Mouse (Mus musculus): Measurements from ENCODE around the gene Map1s.
"Not testable (repeated sequence)": the region's sequence is repeated elsewhere in the genome, so short reads cannot be mapped to it uniquely, and the experiment has no call there.

The Map1s gene

DNA sequence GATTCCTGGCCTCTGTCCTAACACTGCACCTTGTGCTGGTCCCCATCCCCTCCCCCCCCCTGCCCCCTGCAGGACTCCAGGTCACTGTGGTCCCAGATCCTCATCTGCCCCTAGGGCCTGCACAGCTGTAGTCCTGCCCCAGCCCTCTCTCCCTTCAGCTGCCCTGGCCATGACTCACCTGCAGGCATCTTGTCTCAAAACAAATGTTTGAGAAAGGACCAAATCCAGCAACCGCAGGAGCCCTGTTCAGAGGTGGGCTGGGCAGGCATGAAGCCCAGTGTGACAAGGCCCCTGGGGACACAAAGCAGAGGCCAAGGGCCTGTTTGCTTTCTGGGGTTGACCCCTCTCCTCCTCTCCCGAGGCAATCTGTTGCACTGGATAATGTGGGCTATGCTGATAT is 27.6 kb upstream of the Map1s start:
- DNase-seq (ENCODE audit: low read depth) = no peak

DNA sequence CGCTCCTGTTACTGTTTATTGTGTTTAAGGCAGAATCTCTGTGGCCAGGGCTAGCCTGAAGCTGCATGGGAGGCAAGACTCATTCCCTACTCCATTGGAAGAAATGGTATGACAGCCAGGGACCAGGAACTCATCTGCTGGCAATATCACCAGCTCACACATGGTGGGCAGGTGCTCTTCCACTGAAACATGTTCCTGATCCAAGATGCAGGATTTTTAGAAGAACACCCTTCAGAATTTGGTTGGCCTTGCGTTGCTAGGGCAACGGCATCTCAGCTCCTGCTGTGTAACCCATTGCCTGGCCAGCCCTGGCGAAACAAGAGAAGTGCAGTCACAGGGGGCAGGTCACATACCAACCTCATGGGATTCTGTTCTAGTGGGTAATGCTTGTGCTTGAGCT is 26.2 kb upstream of the Map1s start:
- DNase-seq (ENCODE audit: low read depth) = no peak

DNA sequence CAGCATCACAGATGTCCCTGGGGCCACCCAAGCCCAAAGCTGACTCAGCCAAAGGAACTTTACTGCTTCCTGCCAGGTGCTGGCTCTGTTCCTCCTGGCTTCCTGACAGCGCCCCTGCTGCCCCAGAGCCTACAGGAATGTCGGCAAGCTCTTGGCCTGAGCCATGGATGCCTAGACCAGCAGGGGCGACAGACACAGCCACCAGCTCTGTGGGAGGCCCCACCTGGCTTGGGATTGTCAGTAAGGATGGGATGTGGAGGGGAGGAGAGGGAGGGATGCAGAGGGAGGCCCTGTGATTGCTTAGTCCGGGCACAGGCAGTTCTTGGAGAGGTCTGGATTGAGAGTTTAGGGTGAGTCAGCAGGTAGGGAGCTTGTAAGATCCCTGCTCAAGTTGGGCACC is 25.6 kb upstream of the Map1s start:
- DNase-seq (ENCODE audit: low read depth) = no peak

DNA sequence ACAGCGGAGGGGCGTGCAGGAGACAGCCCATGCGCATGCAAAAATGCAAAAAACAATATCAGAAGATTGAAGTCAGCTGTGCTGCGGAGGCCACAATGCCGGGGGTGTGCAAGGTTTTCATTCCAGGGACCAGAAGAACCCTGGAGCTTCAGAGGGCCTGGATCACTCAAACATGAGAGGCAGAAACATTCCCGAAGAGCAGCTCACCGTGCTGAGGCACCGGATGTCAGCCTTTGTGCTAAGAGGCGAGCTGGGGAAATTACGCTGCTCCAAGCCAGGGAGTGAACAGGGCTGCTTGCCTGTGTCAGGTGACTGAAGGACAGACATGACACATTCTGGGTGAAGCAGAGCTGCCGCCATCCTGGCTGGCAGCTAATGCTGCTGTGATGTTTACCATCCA is 25.2 kb upstream of the Map1s start:
- no peak for DNase-seq (ENCODE audit: low read depth)

DNA sequence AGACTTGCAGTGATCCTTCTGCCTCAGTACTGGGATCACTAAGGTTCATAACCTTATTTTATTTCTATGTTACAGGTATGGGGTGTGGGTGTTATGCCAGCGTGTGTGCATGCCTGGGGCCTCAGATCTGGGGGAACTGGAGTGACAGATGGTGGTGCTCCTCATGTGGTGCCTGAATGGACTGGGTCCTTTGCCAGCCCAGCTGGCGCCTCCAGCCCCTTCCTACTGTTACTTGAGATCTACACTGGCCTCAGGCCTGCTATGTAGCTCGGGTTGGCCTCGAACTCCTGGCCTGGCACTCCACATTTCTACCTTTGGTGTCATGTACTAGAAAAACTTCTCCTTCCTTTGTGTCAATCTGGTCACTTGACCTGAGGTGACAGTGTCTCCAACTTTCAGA is 21.5 kb upstream of the Map1s start:
- DNase-seq (ENCODE audit: low read depth) = no peak

DNA sequence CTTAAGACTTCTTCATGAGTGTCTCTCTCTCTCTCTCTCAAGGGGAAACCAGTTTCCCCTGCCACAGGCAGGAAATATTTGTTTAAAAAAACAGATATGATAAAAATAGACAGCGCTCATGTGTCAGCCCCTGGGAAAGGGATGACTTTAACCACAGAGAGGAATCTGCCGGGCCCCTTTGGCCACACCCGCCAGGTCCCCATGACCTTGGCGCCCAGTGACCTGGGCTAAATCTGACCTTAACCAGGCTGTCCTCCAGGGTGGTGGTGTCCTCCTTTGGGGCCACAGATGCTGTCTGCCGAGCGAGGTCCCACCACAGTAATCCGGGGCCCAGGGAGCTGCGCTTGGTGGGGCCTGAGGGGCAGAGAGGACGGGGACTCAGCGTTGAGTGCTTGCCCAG is 21.0 kb upstream of the Map1s start:
- no peak for DNase-seq (ENCODE audit: low read depth)

DNA sequence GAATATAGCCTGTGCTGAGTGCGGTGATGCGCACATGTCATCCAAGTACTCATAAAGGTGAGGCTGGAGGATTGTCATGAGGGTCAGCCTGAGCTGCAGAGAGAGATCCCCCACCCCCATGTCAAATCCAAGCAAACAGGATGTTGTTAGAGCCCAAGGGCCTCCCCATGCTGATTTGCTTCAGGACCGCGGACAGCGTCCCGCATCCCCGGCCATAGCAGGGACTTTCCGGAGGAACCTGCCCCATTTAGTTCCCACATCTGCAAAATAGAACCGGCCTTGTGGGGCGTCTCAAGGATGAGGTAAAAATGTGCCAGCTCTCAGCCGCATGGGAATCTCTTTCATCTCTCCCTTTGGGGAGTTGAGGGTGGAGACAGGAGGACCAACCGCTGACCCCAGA is 20.1 kb upstream of the Map1s start:
- peak; percentile 44 for DNase-seq (ENCODE audit: low read depth)

DNA sequence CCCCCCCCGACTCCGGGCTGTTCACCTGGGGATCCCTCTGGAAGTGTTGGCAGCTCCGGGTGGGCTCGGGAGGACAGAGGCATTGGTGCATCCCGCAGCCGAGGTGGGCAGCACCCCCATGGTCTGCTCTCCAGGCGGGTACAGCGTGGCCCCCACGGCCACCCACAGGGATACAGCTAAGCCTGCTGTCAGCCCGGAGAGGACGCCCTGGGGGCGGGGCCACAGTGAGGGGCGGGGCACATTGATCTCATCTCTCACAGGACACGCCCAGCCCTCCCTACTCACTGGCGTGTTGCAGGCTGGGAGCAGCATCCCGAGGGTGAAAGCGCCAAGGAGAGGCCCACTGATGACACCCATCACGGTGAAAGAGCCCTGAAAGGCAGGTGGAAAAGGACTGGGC is 18.1 kb upstream of the Map1s start:
- peak; percentile 52 for DNase-seq (ENCODE audit: low read depth)

DNA sequence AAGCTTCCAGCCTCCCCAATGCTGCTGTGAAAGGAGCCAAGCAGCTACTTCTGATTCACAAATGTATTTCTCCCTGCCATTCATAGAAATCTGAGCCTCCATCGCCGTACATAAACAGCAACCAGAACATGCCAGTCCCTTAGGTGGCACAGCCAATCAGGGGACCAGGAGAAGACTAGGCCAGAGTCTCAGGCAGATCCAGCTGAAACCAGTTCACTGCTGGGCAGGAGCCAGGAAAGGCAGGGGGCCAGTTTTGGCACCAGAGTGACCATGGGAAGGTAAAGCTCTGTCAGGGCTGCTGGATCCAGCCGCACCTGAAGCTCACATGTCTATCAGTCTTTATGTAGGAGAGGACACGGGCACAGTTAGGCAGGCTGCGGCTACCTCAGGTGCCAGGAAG is 15.1 kb upstream of the Map1s start:
- peak; percentile 13 for DNase-seq (ENCODE audit: low read depth)

DNA sequence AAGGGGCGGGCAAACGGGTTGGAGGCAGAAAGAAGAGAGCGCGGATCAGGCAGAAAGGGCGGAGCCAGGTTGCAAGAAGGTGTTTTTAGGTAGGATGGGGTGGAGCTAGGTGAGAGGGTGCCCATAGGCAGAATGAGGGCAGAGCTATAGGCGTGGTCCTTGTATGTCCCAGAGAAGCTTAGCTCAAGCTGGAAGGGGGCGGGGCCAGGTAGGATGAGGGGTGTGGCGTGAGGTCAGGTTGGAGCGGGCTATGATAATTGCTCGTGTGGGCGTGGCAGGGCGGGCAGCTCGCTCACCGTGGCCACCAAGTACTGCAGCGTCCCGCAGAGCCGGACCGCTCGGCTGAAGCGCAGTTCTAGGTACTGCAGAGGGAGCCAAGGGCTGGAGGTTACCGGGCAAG is 14.4 kb upstream of the Map1s start:
- DNase-seq (ENCODE audit: low read depth) = peak; percentile 57

DNA sequence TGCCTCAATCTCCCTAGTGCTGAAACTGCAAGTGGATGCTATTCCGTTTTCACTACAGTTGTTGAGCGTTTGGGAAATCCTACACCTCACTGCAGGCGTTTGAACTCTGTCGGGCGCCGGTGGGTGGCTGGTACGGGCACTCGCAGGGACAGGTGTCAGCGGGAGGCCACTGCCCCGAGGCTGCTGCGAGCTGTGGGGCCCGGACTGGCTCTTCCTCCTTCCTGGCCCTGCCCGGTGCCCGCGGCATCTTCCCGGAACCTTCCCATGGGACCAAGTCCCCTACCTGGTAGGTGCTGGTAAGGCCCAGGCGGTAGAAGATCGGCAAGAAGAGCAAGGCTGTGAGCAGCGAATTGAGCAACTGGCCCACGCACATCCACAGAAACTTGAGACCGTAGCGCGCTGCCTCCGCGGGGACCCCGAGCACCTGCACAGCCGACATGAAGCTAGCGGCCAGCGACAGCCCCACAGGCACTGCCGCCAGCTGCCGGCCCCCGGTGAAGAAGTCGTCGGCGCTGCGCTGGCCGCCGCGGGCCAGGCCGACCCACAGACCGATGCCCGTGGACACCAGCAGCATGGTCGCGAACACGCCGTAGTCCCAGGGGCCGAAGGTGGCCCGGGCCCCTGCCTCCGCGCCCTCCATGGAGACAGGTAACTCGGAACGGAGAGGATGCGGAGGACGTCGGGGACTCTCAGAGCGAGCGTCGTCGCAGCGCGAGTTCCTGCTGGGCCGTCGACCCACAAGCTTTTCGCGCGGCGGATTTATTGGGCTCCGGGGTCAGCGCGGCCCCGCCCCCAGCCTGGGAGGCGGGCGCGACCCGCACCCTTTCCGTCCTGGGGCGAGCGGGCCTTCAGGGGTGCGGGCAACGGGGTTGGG is 13.5 kb upstream of the Map1s start, which contains the start of gene Slc5a5:
Slc5a5 (minus strand) TSS at position 736 of the 874 bp plus-strand sequence.
- DNase-seq (ENCODE audit: low read depth) = peak; percentile 45

DNA sequence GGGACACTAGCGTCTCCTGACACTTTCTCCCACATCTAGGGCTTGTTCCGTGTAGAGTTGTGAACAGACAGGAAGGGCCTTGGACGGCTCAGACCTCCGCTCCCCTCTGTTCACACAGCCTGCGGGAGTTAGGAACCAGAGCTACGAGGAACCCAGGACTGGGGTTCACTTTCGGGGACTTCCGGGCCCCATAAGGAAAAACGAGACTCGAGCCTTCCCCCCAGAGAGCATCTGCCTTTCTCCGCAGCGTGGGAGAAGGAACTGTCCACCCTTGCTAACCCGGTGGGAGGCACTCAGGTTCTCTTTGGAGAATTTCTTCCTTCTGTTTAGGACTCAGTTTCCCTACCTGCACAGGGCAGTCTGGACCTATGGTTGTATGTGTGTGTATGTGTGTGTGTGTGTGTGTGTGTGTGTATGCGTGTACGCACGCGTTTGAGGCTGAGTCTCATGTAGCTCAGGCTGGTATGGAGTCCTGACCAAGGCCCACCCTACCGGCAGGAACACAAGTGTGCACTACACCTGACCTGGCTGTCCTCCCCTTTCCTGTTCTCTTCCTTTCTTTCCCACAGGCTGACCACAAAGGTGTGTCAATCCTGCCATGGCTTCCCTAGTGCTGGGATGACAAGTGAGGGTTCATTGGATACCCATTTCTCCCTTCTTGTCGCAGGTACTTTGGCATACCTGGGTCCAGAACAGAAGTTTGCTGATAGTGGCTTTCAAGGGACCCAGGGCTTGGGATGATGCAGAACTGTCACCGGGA is 12.7 kb upstream of the Map1s start:
- DNase-seq (ENCODE audit: low read depth) = no peak

DNA sequence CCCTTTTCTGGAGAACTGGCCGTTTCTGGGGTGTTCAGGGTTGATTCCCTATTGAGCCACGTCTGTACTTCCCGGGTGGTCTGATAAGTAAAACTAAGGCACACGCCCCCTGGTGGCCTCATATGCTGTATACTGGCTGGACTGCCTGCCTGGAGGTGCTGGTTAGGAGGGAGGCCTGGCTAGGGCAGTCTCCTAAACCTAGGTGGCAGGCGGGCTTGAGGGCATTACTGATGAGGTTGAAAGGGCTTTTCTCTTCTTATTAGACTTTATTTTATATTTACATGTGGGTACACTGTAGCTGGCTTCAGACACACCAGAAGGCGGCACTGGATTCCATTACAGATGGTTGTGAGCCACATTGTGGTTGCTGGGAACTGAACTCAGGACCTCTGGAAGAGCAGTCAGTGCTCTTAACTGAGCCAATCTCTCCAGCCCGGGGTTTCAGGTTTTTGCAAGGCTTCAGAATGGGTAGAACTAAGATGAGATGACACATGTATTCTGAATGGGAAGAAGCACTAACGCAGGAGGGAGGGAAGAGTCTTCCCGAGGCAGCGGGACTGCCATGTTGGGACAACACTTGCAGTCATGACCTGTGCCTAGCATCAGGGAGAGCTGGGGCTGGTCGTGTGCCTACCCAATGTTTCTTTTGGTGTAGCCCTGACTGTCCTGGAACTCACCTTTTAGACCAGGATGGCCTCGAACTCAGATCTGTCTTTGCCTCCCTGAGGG is 11.9 kb upstream of the Map1s start:
- DNase-seq (ENCODE audit: low read depth) = peak; percentile 87

DNA sequence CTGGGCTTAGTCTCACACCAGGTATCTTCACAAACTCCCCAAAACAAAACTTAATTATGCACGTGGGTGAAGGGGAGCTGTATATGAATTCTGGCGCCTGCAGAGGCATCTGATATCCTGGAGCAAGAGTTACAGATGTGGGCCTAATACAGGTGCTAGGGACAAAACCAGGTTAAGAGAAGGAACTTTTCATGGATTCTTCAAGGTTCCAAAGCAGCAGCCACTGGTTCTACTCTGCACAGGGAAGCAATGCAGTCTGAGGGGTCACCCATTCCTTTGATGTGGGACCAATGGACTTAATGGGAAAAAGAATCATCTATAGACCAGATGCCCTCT is 11.4 kb upstream of the Map1s start:
- DNase-seq (ENCODE audit: low read depth) = peak; percentile 46

DNA sequence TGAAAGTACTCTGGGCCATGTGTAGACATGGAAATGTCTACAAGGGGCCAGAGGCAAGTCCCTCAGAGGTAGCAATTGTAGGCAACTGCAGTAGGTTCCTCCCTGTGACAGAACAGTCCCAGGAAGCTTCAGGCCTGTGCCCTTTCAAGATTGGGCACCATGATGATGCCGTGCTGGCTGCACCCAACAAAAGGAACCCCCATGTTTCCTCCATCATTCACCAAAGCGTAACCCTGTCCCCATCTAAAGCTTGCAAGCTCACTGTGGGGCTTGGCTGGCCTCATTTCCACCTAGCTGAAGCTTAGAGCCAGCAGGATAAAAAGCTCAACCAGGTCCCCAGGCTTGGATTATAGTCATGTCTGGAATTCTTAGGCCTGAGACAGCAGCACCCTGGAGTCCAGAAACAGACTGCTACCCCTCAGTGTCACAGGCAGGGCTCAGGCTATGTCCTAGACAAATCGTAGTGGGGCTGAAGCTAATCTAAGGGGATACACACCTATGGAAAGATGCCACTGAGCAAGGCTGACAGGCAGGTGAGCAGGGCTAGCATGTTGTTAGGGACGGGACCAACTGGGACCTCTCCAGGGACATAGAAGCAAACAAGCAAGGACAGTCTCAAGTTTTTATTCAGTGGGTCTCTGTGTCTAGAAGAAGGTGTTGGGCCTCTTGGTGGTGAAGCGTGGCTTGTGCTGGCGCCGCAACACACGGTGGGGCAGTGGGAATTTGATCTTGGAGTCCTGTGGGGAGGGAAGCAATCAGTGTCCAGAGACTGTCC is 10.8 kb upstream of the Map1s start:
- peak; percentile 41 for DNase-seq (ENCODE audit: low read depth)

DNA sequence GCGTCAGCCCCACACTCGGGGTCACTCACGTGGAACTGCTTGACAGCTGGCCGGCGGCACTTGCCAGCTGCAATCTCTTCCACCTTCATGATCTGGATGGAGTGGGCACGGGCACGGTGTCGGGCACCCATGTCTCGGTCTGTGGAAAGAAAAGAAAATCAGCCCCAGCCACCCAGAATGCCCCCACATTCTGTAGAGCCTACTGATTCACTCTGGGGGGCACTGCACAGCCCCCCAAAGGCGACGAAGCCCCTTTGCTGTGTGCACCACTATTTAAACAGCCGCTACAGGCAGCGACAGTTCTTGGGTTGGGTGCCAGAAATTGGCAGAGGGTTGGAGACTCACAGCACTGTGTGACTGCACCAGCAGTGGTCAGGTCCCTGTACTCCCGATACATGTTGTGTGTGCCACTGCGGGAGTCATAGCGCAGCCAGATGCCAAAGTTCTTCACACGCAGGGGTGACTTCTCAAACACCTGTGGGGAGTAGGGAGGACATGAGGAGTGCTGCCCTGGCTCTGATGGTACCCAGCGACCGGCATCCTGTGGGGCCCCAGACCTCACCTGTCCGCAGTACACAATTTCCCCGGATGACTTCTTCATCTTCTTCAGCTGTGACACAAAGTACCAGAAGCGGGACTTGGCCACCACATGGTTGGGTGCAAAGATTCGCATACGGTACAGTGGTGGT is 10.0 kb upstream of the Map1s start:
- not testable (repeated sequence) for DNase-seq (ENCODE audit: low read depth)

DNA sequence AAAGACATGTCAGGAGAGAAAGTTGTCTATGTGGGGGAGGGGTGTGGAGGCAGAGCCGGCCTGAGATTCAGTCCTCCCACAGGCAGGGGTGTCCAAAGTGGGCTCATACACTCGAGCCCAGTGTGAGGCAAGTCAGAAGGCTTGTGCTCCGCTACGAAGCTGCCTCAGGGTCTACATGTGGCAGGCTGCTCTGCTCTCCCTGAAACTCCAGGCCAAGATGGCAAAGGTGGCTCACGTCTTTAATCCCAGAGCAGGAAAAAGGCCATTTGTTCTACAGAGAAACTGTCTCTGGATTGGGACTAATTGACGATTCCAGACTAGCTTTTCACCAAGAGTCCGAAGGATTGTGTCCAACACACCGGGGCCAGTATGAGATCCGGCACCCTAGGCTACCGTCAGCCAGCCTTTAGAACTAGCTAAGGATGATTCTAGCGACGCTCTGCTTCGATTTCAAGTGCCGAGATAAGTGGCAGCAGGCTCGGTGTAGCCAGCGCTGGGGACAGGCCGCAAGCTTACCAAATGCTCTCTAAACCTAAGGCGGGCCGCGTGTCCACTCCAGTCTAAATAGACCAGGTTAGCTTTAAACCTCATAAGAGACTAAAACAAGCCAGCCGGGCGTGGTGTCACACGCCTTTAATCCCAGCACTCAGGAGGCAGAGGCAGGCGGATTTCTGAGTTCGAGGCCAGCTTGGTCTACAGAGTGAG is 9.3 kb upstream of the Map1s start:
- DNase-seq (ENCODE audit: low read depth) = peak; percentile 25

DNA sequence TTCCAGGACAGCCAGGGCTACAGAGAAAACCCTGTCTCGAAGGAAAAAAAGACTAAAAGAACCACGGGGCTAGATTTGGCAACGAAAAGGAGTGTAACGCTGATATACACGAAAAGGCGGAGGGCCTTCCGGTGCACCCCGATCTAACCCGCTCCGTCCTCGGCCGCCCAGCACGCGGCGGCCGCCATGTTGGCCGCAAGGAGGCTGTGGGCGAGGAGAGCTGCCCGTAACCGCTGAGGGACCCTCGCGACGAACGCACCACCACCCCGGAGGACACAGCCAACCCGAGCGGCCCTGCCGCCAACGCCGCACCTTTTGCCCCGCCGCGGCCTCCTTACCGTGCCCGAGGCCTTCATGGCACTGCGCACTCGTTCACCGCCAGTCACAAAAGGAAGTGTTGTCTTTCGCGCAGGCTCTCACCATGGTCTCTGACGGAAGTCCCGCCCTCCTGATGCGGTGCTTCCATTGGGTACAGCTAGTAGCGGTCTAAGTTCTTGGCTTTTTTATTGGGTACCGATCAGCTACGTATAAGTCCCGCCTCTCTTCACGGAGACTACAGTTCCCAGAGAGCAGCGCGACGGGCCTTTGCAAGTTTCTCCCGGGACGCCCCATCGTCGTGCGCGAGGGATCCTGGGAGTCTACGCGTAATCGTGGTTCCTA is 8.6 kb upstream of the Map1s start, which contains the start of gene Rpl18a:
Rpl18a (minus strand) TSS at position 392 of the 660 bp plus-strand sequence.
- peak; percentile 98 for DNase-seq (ENCODE audit: low read depth)

DNA sequence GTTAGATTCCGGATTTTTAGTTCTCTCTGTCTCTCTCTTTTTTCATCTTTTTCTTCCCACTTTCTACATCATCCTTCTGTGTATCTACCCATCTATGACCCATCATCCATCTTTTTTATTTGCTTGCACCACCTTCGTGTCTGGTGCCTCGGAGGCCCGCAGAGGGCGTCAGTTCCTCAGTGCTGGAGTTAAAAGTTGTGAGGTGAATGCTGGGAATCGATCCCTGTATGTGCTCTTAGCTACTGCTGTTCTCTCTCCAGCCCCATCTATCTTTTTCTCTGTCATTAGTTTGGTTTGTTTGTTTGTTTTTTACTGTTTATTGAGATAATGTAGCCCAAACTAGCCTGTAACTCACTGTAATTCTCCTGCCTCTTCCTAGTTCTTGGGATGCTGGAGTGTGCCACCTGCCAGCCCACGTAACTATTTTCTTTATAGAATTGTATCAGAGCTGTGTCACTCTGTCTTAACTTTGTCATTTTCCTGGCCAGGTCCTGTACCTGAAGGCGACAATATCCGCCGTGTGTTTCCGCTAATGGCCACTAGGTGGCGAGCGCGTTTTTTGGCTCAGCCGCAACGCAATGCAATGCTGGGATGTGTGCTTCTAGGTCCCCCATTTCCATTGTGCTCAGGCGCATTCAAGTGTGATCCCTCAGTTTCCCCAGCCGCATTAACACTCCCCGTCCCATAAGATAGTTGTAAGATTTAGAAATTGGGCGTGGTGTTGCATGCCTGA is 7.9 kb upstream of the Map1s start:
- DNase-seq (ENCODE audit: low read depth) = peak; percentile 92
